Mouse (Mus musculus): Measurements from ENCODE around the gene AI837181. TPM values are rescaled to one million over a fixed set of nuclear protein-coding genes. Genes with fewer than 3 reads are reported as not detected.
A peak's percentile ranks its signal among the peaks of the same experiment; 100 is the strongest.
"Not testable (repeated sequence)": the region's sequence is repeated elsewhere in the genome, so short reads cannot be mapped to it uniquely, and the experiment has no call there.

AI837181 gene
- 68.6 and 69.9 TPM in 2 replicates for polyA plus RNA-seq (2015; fragmentation: Nextera tagmentation; extraction: Ambion mirVana)

- peaks cover 44% of the 10 kb centered on the region for H3K4me1 ChIP-seq
- peaks cover 44% of the 10 kb centered on the region for H3K36me3 ChIP-seq
- H3K9ac ChIP-seq = peak within 1 kb of the TSS; percentile 89
- H3K27me3 ChIP-seq = no peaks in the 10 kb centered on the region
- H3K4me2 ChIP-seq = peak within 1 kb of the TSS; percentile 83
- H3K4me3 ChIP-seq = peak within 1 kb of the TSS; percentile 81
- peak within 1 kb of the TSS; percentile 95 for H3K27ac ChIP-seq
- peak; percentile 90 for ATAC-seq (ENCODE audit: insufficient number of reproducible peaks, low FRiP score, low TSS enrichment, low read depth)
- no peaks in the 10 kb centered on the region for H3K9me3 ChIP-seq
- WGBS = 1% methylated on average over 75 of the region's 87 CpGs
These were observed at the start of gene AI837181, which contains the start of gene Drap1 for GRCm38 (mm10) chr19:5424782-5425741. Gene AI837181, plus strand, starts transcription at chr19:5425144. Gene Drap1, minus strand, starts transcription at chr19:5424979.

GRCm38 (mm10) chr19:5377446-5377845, 47.5 kb upstream of the AI837181 start:
- no peak for ATAC-seq (ENCODE audit: insufficient number of reproducible peaks, low FRiP score, low TSS enrichment, low read depth)
- no peaks in the 10 kb centered on the region for H3K4me1 ChIP-seq
- no peaks in the 10 kb centered on the region for H3K9me3 ChIP-seq
- H3K36me3 ChIP-seq = peaks cover 81% of the 10 kb centered on the region
- 78% methylated on average over 1 of the region's 1 CpGs for WGBS
- H3K4me2 ChIP-seq = no peak overlapping the region
- no peaks in the 10 kb centered on the region for H3K27me3 ChIP-seq
- no peak overlapping the region for H3K27ac ChIP-seq
- H3K4me3 ChIP-seq = no peak overlapping the region
- H3K9ac ChIP-seq = no peak overlapping the region

GRCm38 (mm10) chr19:5383326-5383725, 41.6 kb upstream of the AI837181 start:
- Histone ChIP-seq H3K4me3 (no peak overlapping the region), H3K36me3 (peaks cover 74% of the 10 kb centered on the region), H3K4me2 (no peak overlapping the region), H3K4me1 (peaks cover 16% of the 10 kb centered on the region), H3K27me3 (no peaks in the 10 kb centered on the region), H3K9ac (no peak overlapping the region), H3K27ac (no peak overlapping the region), H3K9me3 (no peaks in the 10 kb centered on the region)
- no peak for ATAC-seq (ENCODE audit: insufficient number of reproducible peaks, low FRiP score, low TSS enrichment, low read depth)
- 84% methylated on average over 12 of the region's 12 CpGs for WGBS

- no peak overlapping the region for H3K4me3 ChIP-seq
- H3K27ac ChIP-seq = no peak overlapping the region
- no peak overlapping the region for H3K4me2 ChIP-seq
- no peaks in the 10 kb centered on the region for H3K27me3 ChIP-seq
- H3K36me3 ChIP-seq = peaks cover 60% of the 10 kb centered on the region
- ATAC-seq (ENCODE audit: insufficient number of reproducible peaks, low FRiP score, low TSS enrichment, low read depth) = no peak
- no peak overlapping the region for H3K9ac ChIP-seq
- peaks cover 22% of the 10 kb centered on the region for H3K4me1 ChIP-seq
- no peaks in the 10 kb centered on the region for H3K9me3 ChIP-seq
- WGBS = 93% methylated on average over 8 of the region's 8 CpGs
These were observed 40.2 kb upstream of the AI837181 start for GRCm38 (mm10) chr19:5384715-5385114.

- Histone ChIP-seq H3K4me3 (peak overlapping the region; percentile 99), H3K4me2 (peak overlapping the region; percentile 82), H3K9me3 (no peaks in the 10 kb centered on the region), H3K27ac (peak overlapping the region; percentile 84), H3K27me3 (no peaks in the 10 kb centered on the region), H3K36me3 (peaks cover 27% of the 10 kb centered on the region), H3K9ac (peak overlapping the region; percentile 99), H3K4me1 (peaks cover 34% of the 10 kb centered on the region)
- under 1% methylated on average over 40 of the region's 43 CpGs for WGBS
- ATAC-seq (ENCODE audit: insufficient number of reproducible peaks, low FRiP score, low TSS enrichment, low read depth) = no peak
These were observed 36.9 kb upstream of the AI837181 start for GRCm38 (mm10) chr19:5388011-5388441.

- H3K27ac ChIP-seq = peak within 1 kb of the TSS; percentile 91
- ATAC-seq (ENCODE audit: insufficient number of reproducible peaks, low FRiP score, low TSS enrichment, low read depth) = peak; percentile 94
- WGBS = 1% methylated on average over 43 of the region's 43 CpGs
- peaks cover 34% of the 10 kb centered on the region for H3K4me1 ChIP-seq
- no peaks in the 10 kb centered on the region for H3K9me3 ChIP-seq
- H3K4me3 ChIP-seq = peak within 1 kb of the TSS; percentile 99
- H3K4me2 ChIP-seq = peak within 1 kb of the TSS; percentile 82
- no peaks in the 10 kb centered on the region for H3K27me3 ChIP-seq
- H3K9ac ChIP-seq = peak within 1 kb of the TSS; percentile 99
- H3K36me3 ChIP-seq = peaks cover 20% of the 10 kb centered on the region
These were observed 36.2 kb upstream of the AI837181 start, which contains the start of gene Sart1 for GRCm38 (mm10) chr19:5388588-5389242. Gene Sart1, minus strand, starts transcription at chr19:5388703.

GRCm38 (mm10) chr19:5389647-5390046, 35.3 kb upstream of the AI837181 start:
- Histone ChIP-seq H3K27ac (peak overlapping the region; percentile 91), H3K36me3 (peaks cover 11% of the 10 kb centered on the region), H3K27me3 (no peaks in the 10 kb centered on the region), H3K4me2 (peak overlapping the region; percentile 82), H3K4me1 (peaks cover 34% of the 10 kb centered on the region), H3K9ac (peak overlapping the region; percentile 24), H3K9me3 (no peaks in the 10 kb centered on the region), H3K4me3 (peak overlapping the region; percentile 99)
- 19% methylated on average over 12 of the region's 12 CpGs for WGBS
- no peak for ATAC-seq (ENCODE audit: insufficient number of reproducible peaks, low FRiP score, low TSS enrichment, low read depth)

GRCm38 (mm10) chr19:5390416-5390815, 34.5 kb upstream of the AI837181 start:
- Histone ChIP-seq H3K27ac (peak overlapping the region; percentile 91), H3K4me3 (peak overlapping the region; percentile 99; the same call in 1 of the 2 replicates), H3K27me3 (no peaks in the 10 kb centered on the region), H3K4me2 (peak overlapping the region; percentile 82), H3K9ac (peak overlapping the region; percentile 24; the same call in 1 of the 2 replicates), H3K36me3 (peaks cover 3% of the 10 kb centered on the region), H3K9me3 (no peaks in the 10 kb centered on the region), H3K4me1 (peaks cover 34% of the 10 kb centered on the region)
- no peak for ATAC-seq (ENCODE audit: insufficient number of reproducible peaks, low FRiP score, low TSS enrichment, low read depth)
- WGBS = 75% methylated on average over 8 of the region's 8 CpGs

GRCm38 (mm10) chr19:5392892-5393291, 32.1 kb upstream of the AI837181 start:
- H3K4me3 ChIP-seq = no peak overlapping the region
- ATAC-seq (ENCODE audit: insufficient number of reproducible peaks, low FRiP score, low TSS enrichment, low read depth) = no peak
- no peaks in the 10 kb centered on the region for H3K36me3 ChIP-seq
- no peaks in the 10 kb centered on the region for H3K9me3 ChIP-seq
- H3K4me2 ChIP-seq = no peak overlapping the region
- 47% methylated on average over 4 of the region's 4 CpGs for WGBS
- no peak overlapping the region for H3K9ac ChIP-seq
- no peaks in the 10 kb centered on the region for H3K27me3 ChIP-seq
- peaks cover 18% of the 10 kb centered on the region for H3K4me1 ChIP-seq
- H3K27ac ChIP-seq = no peak overlapping the region

- no peaks in the 10 kb centered on the region for H3K27me3 ChIP-seq
- no peak overlapping the region for H3K9ac ChIP-seq
- peaks cover 18% of the 10 kb centered on the region for H3K4me1 ChIP-seq
- ATAC-seq (ENCODE audit: insufficient number of reproducible peaks, low FRiP score, low TSS enrichment, low read depth) = no peak
- H3K4me2 ChIP-seq = no peak overlapping the region
- H3K27ac ChIP-seq = no peak overlapping the region
- no peaks in the 10 kb centered on the region for H3K9me3 ChIP-seq
- H3K4me3 ChIP-seq = no peak overlapping the region
- no peaks in the 10 kb centered on the region for H3K36me3 ChIP-seq
- 41% methylated on average over 10 of the region's 10 CpGs for WGBS
These were observed 30.8 kb upstream of the AI837181 start for GRCm38 (mm10) chr19:5394168-5394567.

- 73% methylated on average over 4 of the region's 4 CpGs for WGBS
- H3K9ac ChIP-seq = no peak overlapping the region
- H3K36me3 ChIP-seq = no peaks in the 10 kb centered on the region
- no peaks in the 10 kb centered on the region for H3K9me3 ChIP-seq
- ATAC-seq (ENCODE audit: insufficient number of reproducible peaks, low FRiP score, low TSS enrichment, low read depth) = no peak
- H3K27me3 ChIP-seq = no peaks in the 10 kb centered on the region
- H3K4me1 ChIP-seq = peaks cover 6% of the 10 kb centered on the region
- no peak overlapping the region for H3K4me2 ChIP-seq
- H3K4me3 ChIP-seq = no peak overlapping the region
- no peak overlapping the region for H3K27ac ChIP-seq
These were observed 29.6 kb upstream of the AI837181 start for GRCm38 (mm10) chr19:5395371-5395770.

GRCm38 (mm10) chr19:5401073-5401472, 23.9 kb upstream of the AI837181 start:
- H3K4me1 ChIP-seq; H3K9me3 ChIP-seq; H3K36me3 ChIP-seq; H3K4me3 ChIP-seq; H3K27ac ChIP-seq; H3K4me2 ChIP-seq; H3K9ac ChIP-seq; ATAC-seq (ENCODE audit: insufficient number of reproducible peaks, low FRiP score, low TSS enrichment, low read depth); H3K27me3 ChIP-seq: not testable (repeated sequence)
- 73% methylated on average over 4 of the region's 4 CpGs for WGBS
